15 mouse cellular contexts compared by ENCODE assay signal in the genomic region with DNA sequence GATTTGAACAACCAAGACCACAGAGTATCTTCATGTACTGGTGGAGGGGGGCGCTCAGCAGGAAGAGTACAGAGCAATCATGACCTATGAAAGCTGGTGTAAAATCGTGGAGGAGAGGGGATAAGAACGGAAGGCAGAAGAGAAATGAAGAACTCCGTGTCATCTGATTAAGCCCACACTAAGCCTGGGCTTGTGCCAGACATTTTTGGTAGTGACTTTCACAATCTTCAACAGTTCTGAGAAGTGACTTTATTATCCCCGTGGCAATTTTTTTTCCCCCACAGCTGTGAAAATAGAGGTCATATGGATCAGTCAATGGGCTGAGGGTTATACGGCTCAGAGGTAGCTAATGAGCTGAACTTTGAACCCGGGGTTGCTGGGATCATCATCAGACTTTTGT.
DNase-seq lines count a peak whose midpoint lies in the region; ATAC-seq and TF ChIP-seq lines count a peak whose summit lies in the region.
"Had no signal": no experiment of that assay in that cellular context is flagged by ENCODE, and none has a peak within 500 bp of the region (broad histone marks: within the 10 kb centered on the region; RNA-seq: fewer than 3 reads in every experiment).

No protein-coding gene starts in this region.

- H3K27me3 ChIP-seq in embryonic facial prominence, embryonic 11.5 days (ENCODE audit: control insufficient read depth, insufficient read depth, low read length), result no peaks in the 10 kb centered on the region
- H3K27me3 ChIP-seq in embryonic facial prominence, embryonic 10.5 days (replicated peaks; ENCODE audit: low read depth, poor library complexity, severe bottlenecking), result peaks cover 9% of the 10 kb centered on the region; the same call in 1 of the 2 replicates
- no peaks in the 10 kb centered on the region for H3K27me3 ChIP-seq in lung, postnatal 0 days (replicated peaks; ENCODE audit: insufficient read depth, low read length)
- no peaks in the 10 kb centered on the region for H3K27me3 ChIP-seq in liver, embryonic 12.5 days (replicated peaks)
- H3K27me3 ChIP-seq in hindbrain, embryonic 13.5 days, result no peaks in the 10 kb centered on the region
- no peaks in the 10 kb centered on the region for H3K27me3 ChIP-seq in midbrain, embryonic 14.5 days (ENCODE audit: control insufficient read depth, insufficient read depth, low read length)
- H3K27me3 ChIP-seq: neural tube, embryonic 13.5 days; Patski; stomach, embryonic 15.5 days had no signal

- H3K4me1 ChIP-seq in embryonic facial prominence, embryonic 11.5 days (ENCODE audit: control insufficient read depth, insufficient read depth, low read length), result no peaks in the 10 kb centered on the region
- peaks cover 19% of the 10 kb centered on the region for H3K4me1 ChIP-seq in embryonic facial prominence, embryonic 10.5 days
- no peaks in the 10 kb centered on the region for H3K4me1 ChIP-seq in lung, postnatal 0 days (ENCODE audit: insufficient read depth, low read depth, low read length)
- peaks cover 70% of the 10 kb centered on the region for H3K4me1 ChIP-seq in liver, embryonic 12.5 days
- peaks cover 14% of the 10 kb centered on the region for H3K4me1 ChIP-seq in hindbrain, embryonic 13.5 days (replicated peaks)
- no peaks in the 10 kb centered on the region for H3K4me1 ChIP-seq in midbrain, embryonic 14.5 days (ENCODE audit: control insufficient read depth, insufficient read depth, low read length)
- H3K4me1 ChIP-seq: stomach, embryonic 15.5 days had no signal

- H3K27ac ChIP-seq in embryonic facial prominence, embryonic 11.5 days (replicated peaks; ENCODE audit: low read depth, low read length), result no peak overlapping the region
- no peak overlapping the region for H3K27ac ChIP-seq in embryonic facial prominence, embryonic 10.5 days (replicated peaks)
- no peak overlapping the region for H3K27ac ChIP-seq in lung, postnatal 0 days (ENCODE audit: low read length)
- H3K27ac ChIP-seq in liver, embryonic 12.5 days, result peak overlapping the region; percentile 95
- H3K27ac ChIP-seq in hindbrain, embryonic 13.5 days, result no peak overlapping the region
- no peak overlapping the region for H3K27ac ChIP-seq in midbrain, embryonic 14.5 days (replicated peaks; ENCODE audit: low read depth, low read length)
- H3K27ac ChIP-seq: neural tube, embryonic 13.5 days; stomach, embryonic 15.5 days had no signal

- ATAC-seq in embryonic facial prominence, embryonic 11.5 days (replicated peaks; ENCODE audit: insufficient number of reproducible peaks, low FRiP score, low TSS enrichment, low read depth), result no peak
- ATAC-seq in lung, postnatal 0 days, result peak; percentile 27; the same call in 1 of the 2 replicates
- no peak for ATAC-seq in liver, embryonic 12.5 days
- ATAC-seq in hindbrain, embryonic 13.5 days (ENCODE audit: low FRiP score), result no peak
- ATAC-seq in midbrain, embryonic 14.5 days (ENCODE audit: low FRiP score, low TSS enrichment), result no peak

- no peak overlapping the region for H3K4me3 ChIP-seq in embryonic facial prominence, embryonic 11.5 days (ENCODE audit: low read depth, low read length)
- no peak overlapping the region for H3K4me3 ChIP-seq in embryonic facial prominence, embryonic 10.5 days
- no peak overlapping the region for H3K4me3 ChIP-seq in lung, postnatal 0 days (ENCODE audit: low read depth, low read length)
- H3K4me3 ChIP-seq in liver, embryonic 12.5 days, result no peak overlapping the region
- no peak overlapping the region for H3K4me3 ChIP-seq in hindbrain, embryonic 13.5 days
- H3K4me3 ChIP-seq in midbrain, embryonic 14.5 days (replicated peaks; ENCODE audit: low read depth, low read length), result no peak overlapping the region
- H3K4me3 ChIP-seq: neural tube, embryonic 13.5 days; stomach, embryonic 15.5 days had no signal

- H3K9me3 ChIP-seq in embryonic facial prominence, embryonic 11.5 days (replicated peaks; ENCODE audit: control insufficient read depth, low read length), result no peaks in the 10 kb centered on the region
- no peaks in the 10 kb centered on the region for H3K9me3 ChIP-seq in embryonic facial prominence, embryonic 10.5 days
- no peaks in the 10 kb centered on the region for H3K9me3 ChIP-seq in lung, postnatal 0 days (ENCODE audit: low read length)
- H3K9me3 ChIP-seq in liver, embryonic 12.5 days (replicated peaks), result no peaks in the 10 kb centered on the region
- H3K9me3 ChIP-seq in hindbrain, embryonic 13.5 days, result no peaks in the 10 kb centered on the region
- H3K9me3 ChIP-seq in midbrain, embryonic 14.5 days (ENCODE audit: control insufficient read depth, low read length), result no peaks in the 10 kb centered on the region
- H3K9me3 ChIP-seq: neural tube, embryonic 13.5 days; stomach, embryonic 15.5 days had no signal

- H3K9ac ChIP-seq in embryonic facial prominence, embryonic 11.5 days (replicated peaks; ENCODE audit: low read length), result no peak overlapping the region
- no peak overlapping the region for H3K9ac ChIP-seq in lung, postnatal 0 days (replicated peaks; ENCODE audit: low read depth)
- H3K9ac ChIP-seq in liver, embryonic 12.5 days, result peak overlapping the region; percentile 59; the same call in 1 of the 2 replicates
- no peak overlapping the region for H3K9ac ChIP-seq in hindbrain, embryonic 13.5 days
- no peak overlapping the region for H3K9ac ChIP-seq in midbrain, embryonic 14.5 days (replicated peaks; ENCODE audit: low read length)
- H3K9ac ChIP-seq: neural tube, embryonic 13.5 days; stomach, embryonic 15.5 days had no signal

- H3K4me2 ChIP-seq in embryonic facial prominence, embryonic 11.5 days (ENCODE audit: low read depth, low read length), result no peak overlapping the region
- H3K4me2 ChIP-seq in lung, postnatal 0 days (replicated peaks; ENCODE audit: low read depth, low read length), result no peak overlapping the region
- peak overlapping the region; percentile 44 for H3K4me2 ChIP-seq in liver, embryonic 12.5 days
- no peak overlapping the region for H3K4me2 ChIP-seq in hindbrain, embryonic 13.5 days
- H3K4me2 ChIP-seq in midbrain, embryonic 14.5 days (ENCODE audit: low read length), result no peak overlapping the region
- H3K4me2 ChIP-seq: neural tube, embryonic 13.5 days; stomach, embryonic 15.5 days had no signal

- no peak for TF ChIP-seq CTCF in lung, postnatal 0 days (IDR thresholded peaks at IDR 0.05)

- 37% methylated on average over 7 of the region's 7 CpGs for WGBS in embryonic facial prominence, embryonic 11.5 days
- 44% methylated on average over 7 of the region's 7 CpGs for WGBS in embryonic facial prominence, embryonic 10.5 days
- WGBS in lung, postnatal 0 days, result 57% methylated on average over 7 of the region's 7 CpGs
- 49% methylated on average over 7 of the region's 7 CpGs for WGBS in liver, embryonic 12.5 days (ENCODE audit: insufficient replicate concordance)
- WGBS in hindbrain, embryonic 13.5 days, result 75% methylated on average over 7 of the region's 7 CpGs
- WGBS in midbrain, embryonic 14.5 days, result 71% methylated on average over 7 of the region's 7 CpGs

- peak; percentile 30; the same call in 1 of the 2 replicates for TF ChIP-seq EP300 in lung, postnatal 0 days (IDR thresholded peaks at IDR 0.05)

- no peaks in the 10 kb centered on the region for H3K36me3 ChIP-seq in embryonic facial prominence, embryonic 11.5 days (replicated peaks; ENCODE audit: control insufficient read depth, insufficient read depth, low read depth, low read length)
- no peaks in the 10 kb centered on the region for H3K36me3 ChIP-seq in embryonic facial prominence, embryonic 10.5 days (replicated peaks)
- H3K36me3 ChIP-seq in lung, postnatal 0 days (ENCODE audit: insufficient read depth, low read length), result no peaks in the 10 kb centered on the region
- no peaks in the 10 kb centered on the region for H3K36me3 ChIP-seq in liver, embryonic 12.5 days
- H3K36me3 ChIP-seq in hindbrain, embryonic 13.5 days, result no peaks in the 10 kb centered on the region
- no peaks in the 10 kb centered on the region for H3K36me3 ChIP-seq in midbrain, embryonic 14.5 days (ENCODE audit: control insufficient read depth, insufficient read depth, low read length)
- H3K36me3 ChIP-seq: neural tube, embryonic 13.5 days; stomach, embryonic 15.5 days had no signal

- DNase-seq in embryonic facial prominence, embryonic 11.5 days (ENCODE audit: low spot score), result peak; percentile 15
- DNase-seq in embryonic facial prominence, embryonic 10.5 days (ENCODE audit: low spot score), result no peak
- peak; percentile 57 for DNase-seq in lung, postnatal 0 days (ENCODE audit: low spot score)
- no peak for DNase-seq in lung, postnatal 25 days (ENCODE audit: low spot score)
- DNase-seq in midbrain, embryonic 14.5 days, result no peak
- DNase-seq in left cerebral cortex, adult 9 months (ENCODE audit: low spot score in 2 of 2), result no peak
- DNase-seq: adrenal gland, postnatal 36 days; cerebellum, adult 18-20 months; heart, postnatal 36 days; kidney, adult 18-20 months had no signal

Comparison
In these comparisons a context has a peak if more than half of its experiments do, and no peak if none do; other contexts are left out.
1. DNase-seq: peak in embryonic facial prominence, embryonic 11.5 days (single experiment) and lung, postnatal 0 days (single experiment); none in embryonic facial prominence, embryonic 10.5 days (single experiment), lung, postnatal 25 days (single experiment), midbrain, embryonic 14.5 days (single experiment) and left cerebral cortex, adult 9 months (0 of 2).